Mouse (Mus musculus) kidney, embryonic 15.5 days (tissue): ENCODE measurements around the gene Icam1. TPM values are rescaled to one million over a fixed set of nuclear protein-coding genes. Genes with fewer than 3 reads are reported as not detected.
"Not testable (repeated sequence)": the region's sequence is repeated elsewhere in the genome, so short reads cannot be mapped to it uniquely, and the experiment has no call there.

Experiments
- ATAC-seq: fragments of 200-750 bp; cut with Nextera tagmentation; replicated peaks from 2 replicates; pipeline ENCODE4 v1.8.0; 2017; ENCODE audit warnings: moderate TSS enrichment; ENCODE audit not compliant: low FRiP score
- H3K27ac ChIP-seq: fragments of 300-500 bp; sonication (generic); 2 replicates; pipeline ENCODE4 v1.5.1; 2015; ENCODE audit warnings: mild to moderate bottlenecking, inconsistent platforms
- H3K27me3 ChIP-seq: fragments of 300-500 bp; sonication (generic); 2 replicates; pipeline ENCODE4 v1.6.1; 2015; ENCODE audit warnings: inconsistent platforms
- H3K36me3 ChIP-seq: fragments of 300-500 bp; sonication (generic); 2 replicates; pipeline ENCODE4 v1.6.1; 2015; ENCODE audit warnings: inconsistent platforms
- H3K4me1 ChIP-seq: fragments of 300-500 bp; sonication (generic); 2 replicates; pipeline ENCODE4 v1.6.1; 2015; ENCODE audit warnings: inconsistent platforms
- H3K4me2 ChIP-seq: fragments of 300-500 bp; sonication (generic); 2 replicates; pipeline ENCODE4 v1.6.1; 2015; ENCODE audit warnings: moderate library complexity, mild to moderate bottlenecking, inconsistent platforms
- H3K4me3 ChIP-seq: fragments of 300-500 bp; sonication (generic); replicated peaks from 2 replicates; pipeline ENCODE4 v1.5.1; 2015; ENCODE audit warnings: mild to moderate bottlenecking, inconsistent platforms
- H3K9ac ChIP-seq: fragments of 300-500 bp; sonication (generic); 2 replicates; pipeline ENCODE4 v1.6.1; 2015; ENCODE audit warnings: mild to moderate bottlenecking, inconsistent platforms
- H3K9me3 ChIP-seq: fragments of 300-500 bp; sonication (generic); replicated peaks from 2 replicates; pipeline ENCODE4 v1.6.1; 2016; ENCODE audit warnings: inconsistent platforms
- WGBS: fragments of 180-500 bp; shearing (Covaris S2); methylation state at CpG from one replicate; pipeline ENCODE4 v1.1.7; 2015; ENCODE audit warnings: mixed read lengths; 5-methylcytosine and 5-hydroxymethylcytosine counted together
- polyA plus RNA-seq: library from polyadenylated mRNA; unstranded; fragments of >200 nt; fragmentation: Nextera tagmentation; extraction: Ambion mirVana; gene quantifications from 2 replicates; pipeline ENCODE4 v1.2.1, GENCODE M21; 2015

The Icam1 gene
- polyA plus RNA-seq, 1 experiment from 2014 or later: 13.7 TPM

- not testable (repeated sequence) for H3K36me3 ChIP-seq, ATAC-seq, H3K9ac ChIP-seq, H3K4me1 ChIP-seq, H3K27me3 ChIP-seq, H3K9me3 ChIP-seq, H3K4me2 ChIP-seq, H3K27ac ChIP-seq, H3K4me3 ChIP-seq
- WGBS: 77% methylated on average over 1 of the region's 1 CpGs
These were observed 17.4 kb upstream of the Icam1 start for GRCm38 (mm10) chr9:20998337-20998736.

- ATAC-seq: no peak
- H3K4me3 ChIP-seq: no peak overlapping the region
- H3K4me1 ChIP-seq: peaks cover 7% of the 10 kb centered on the region
- no peak overlapping the region for H3K4me2 ChIP-seq
- no peak overlapping the region for H3K9ac ChIP-seq
- H3K36me3 ChIP-seq: peaks cover 12% of the 10 kb centered on the region
- no peak overlapping the region for H3K27ac ChIP-seq
- H3K9me3 ChIP-seq: no peaks in the 10 kb centered on the region
- H3K27me3 ChIP-seq: no peaks in the 10 kb centered on the region
These were observed 15.0 kb upstream of the Icam1 start for GRCm38 (mm10) chr9:21000811-21001210.

- Histone ChIP-seq H3K4me2 (peak overlapping the region; percentile 88; the same call in 1 of the 2 replicates), H3K9ac (no peak overlapping the region), H3K27me3 (no peaks in the 10 kb centered on the region), H3K36me3 (peaks cover 21% of the 10 kb centered on the region), H3K27ac (no peak overlapping the region), H3K9me3 (no peaks in the 10 kb centered on the region), H3K4me1 (peaks cover 7% of the 10 kb centered on the region), H3K4me3 (peak overlapping the region; percentile 68)
- whole genome bisulfite sequencing: 49% methylated on average over 6 of the region's 6 CpGs
- no peak for ATAC-seq
These were observed 14.1 kb upstream of the Icam1 start for GRCm38 (mm10) chr9:21001651-21002200.

GRCm38 (mm10) chr9:21002270-21002626 is 13.5 kb upstream of the Icam1 start:
- peak; percentile 40 for ATAC-seq
- Histone ChIP-seq H3K27me3 (no peaks in the 10 kb centered on the region), H3K27ac (peak overlapping the region; percentile 78), H3K4me3 (peak overlapping the region; percentile 68), H3K36me3 (peaks cover 26% of the 10 kb centered on the region), H3K9ac (peak overlapping the region; percentile 71), H3K9me3 (no peaks in the 10 kb centered on the region), H3K4me1 (peaks cover 7% of the 10 kb centered on the region), H3K4me2 (peak overlapping the region; percentile 88)
- WGBS: 9% methylated on average over 7 of the region's 7 CpGs

- peak; percentile 88 for ATAC-seq
- Histone ChIP-seq H3K27me3 (no peaks in the 10 kb centered on the region), H3K4me1 (peaks cover 7% of the 10 kb centered on the region), H3K36me3 (peaks cover 33% of the 10 kb centered on the region), H3K9me3 (no peaks in the 10 kb centered on the region), H3K4me3 (peak within 1 kb of the TSS; percentile 68), H3K9ac (peak within 1 kb of the TSS; percentile 71), H3K27ac (peak within 1 kb of the TSS; percentile 78), H3K4me2 (peak within 1 kb of the TSS; percentile 88)
- WGBS: under 1% methylated on average over 72 of the region's 72 CpGs
These were observed 12.9 kb upstream of the Icam1 start, which contains the start of gene Mrpl4 for GRCm38 (mm10) chr9:21002627-21003551. Gene Mrpl4, plus strand, starts transcription at chr9:21002738.

GRCm38 (mm10) chr9:21007313-21007952 is 8.4 kb upstream of the Icam1 start:
- Histone ChIP-seq H3K4me2 (no peak overlapping the region), H3K9me3 (no peaks in the 10 kb centered on the region), H3K27me3 (no peaks in the 10 kb centered on the region), H3K27ac (no peak overlapping the region), H3K4me1 (peaks cover 16% of the 10 kb centered on the region), H3K36me3 (peaks cover 48% of the 10 kb centered on the region), H3K4me3 (no peak overlapping the region), H3K9ac (no peak overlapping the region)
- 91% methylated on average over 10 of the region's 10 CpGs for WGBS
- ATAC-seq: no peak

- H3K4me3 ChIP-seq: no peak overlapping the region
- no peaks in the 10 kb centered on the region for H3K9me3 ChIP-seq
- H3K9ac ChIP-seq: no peak overlapping the region
- ATAC-seq: no peak
- H3K36me3 ChIP-seq: peaks cover 48% of the 10 kb centered on the region
- 85% methylated on average over 7 of the region's 7 CpGs for WGBS
- H3K27ac ChIP-seq: no peak overlapping the region
- no peaks in the 10 kb centered on the region for H3K27me3 ChIP-seq
- no peak overlapping the region for H3K4me2 ChIP-seq
- peaks cover 16% of the 10 kb centered on the region for H3K4me1 ChIP-seq
These were observed 7.8 kb upstream of the Icam1 start for GRCm38 (mm10) chr9:21008007-21008406.

- WGBS: 36% methylated on average over 2 of the region's 2 CpGs
- no peak for ATAC-seq
These were observed 5.4 kb upstream of the Icam1 start for GRCm38 (mm10) chr9:21010362-21010761.

GRCm38 (mm10) chr9:21010939-21011541 is 4.7 kb upstream of the Icam1 start:
- H3K9ac ChIP-seq, H3K4me2 ChIP-seq, H3K9me3 ChIP-seq, H3K4me3 ChIP-seq, H3K27ac ChIP-seq, ATAC-seq: not testable (repeated sequence)
- peaks cover 34% of the 10 kb centered on the region for H3K36me3 ChIP-seq
- peaks cover 25% of the 10 kb centered on the region for H3K4me1 ChIP-seq
- peaks cover 14% of the 10 kb centered on the region for H3K27me3 ChIP-seq
- WGBS: 73% methylated on average over 9 of the region's 9 CpGs

More at GRCm38 (mm10) chr9:21010362-21010761, 5.4 kb upstream of the Icam1 start:
- no peak overlapping the region for H3K4me2 ChIP-seq
- no peak overlapping the region for H3K4me3 ChIP-seq
- H3K9ac ChIP-seq: no peak overlapping the region
- H3K36me3 ChIP-seq: peaks cover 40% of the 10 kb centered on the region
- peaks cover 7% of the 10 kb centered on the region; the same call in 1 of the 2 replicates for H3K27me3 ChIP-seq
- no peaks in the 10 kb centered on the region for H3K9me3 ChIP-seq
- peaks cover 18% of the 10 kb centered on the region for H3K4me1 ChIP-seq
- no peak overlapping the region for H3K27ac ChIP-seq

GRCm38 (mm10) chr9:21011846-21012312 is 3.9 kb upstream of the Icam1 start:
- peaks cover 25% of the 10 kb centered on the region for H3K36me3 ChIP-seq
- peaks cover 32% of the 10 kb centered on the region for H3K4me1 ChIP-seq
- ATAC-seq: no peak
- H3K27ac ChIP-seq: peak overlapping the region; percentile 78
- H3K9me3 ChIP-seq: no peaks in the 10 kb centered on the region
- 47% methylated on average over 5 of the region's 5 CpGs for whole genome bisulfite sequencing
- H3K27me3 ChIP-seq: peaks cover 22% of the 10 kb centered on the region
- no peak overlapping the region for H3K9ac ChIP-seq
- no peak overlapping the region for H3K4me3 ChIP-seq
- no peak overlapping the region for H3K4me2 ChIP-seq

GRCm38 (mm10) chr9:21012368-21012767 is 3.4 kb upstream of the Icam1 start:
- Histone ChIP-seq H3K27me3 (peaks cover 27% of the 10 kb centered on the region), H3K36me3 (peaks cover 20% of the 10 kb centered on the region), H3K4me1 (peaks cover 37% of the 10 kb centered on the region), H3K9ac (no peak overlapping the region), H3K9me3 (no peaks in the 10 kb centered on the region), H3K4me3 (no peak overlapping the region), H3K4me2 (no peak overlapping the region), H3K27ac (peak overlapping the region; percentile 78)
- 64% methylated on average over 1 of the region's 1 CpGs for WGBS
- ATAC-seq: no peak
